Mouse (Mus musculus): Measurements from ENCODE around the gene Ifna15.

Ifna15 gene

GRCm38 (mm10) chr4:88514403-88514802 lies 43.6 kb downstream of the Ifna15 start:
- no peak for DNase-seq (ENCODE audit: low spot score)

- DNase-seq (ENCODE audit: low spot score): no peak
Measured at GRCm38 (mm10) chr4:88513743-88514142, 44.3 kb downstream of the Ifna15 start.

Data from ovary, postnatal 10 days (tissue).